Mouse (Mus musculus) cerebellum, adult 11 months (tissue): ENCODE data around the gene Ctag2.

Source experiments
- DNase-seq: peaks from one replicate; pipeline ENCODE4 v3.0.0; 2022

Ctag2 gene

DNA sequence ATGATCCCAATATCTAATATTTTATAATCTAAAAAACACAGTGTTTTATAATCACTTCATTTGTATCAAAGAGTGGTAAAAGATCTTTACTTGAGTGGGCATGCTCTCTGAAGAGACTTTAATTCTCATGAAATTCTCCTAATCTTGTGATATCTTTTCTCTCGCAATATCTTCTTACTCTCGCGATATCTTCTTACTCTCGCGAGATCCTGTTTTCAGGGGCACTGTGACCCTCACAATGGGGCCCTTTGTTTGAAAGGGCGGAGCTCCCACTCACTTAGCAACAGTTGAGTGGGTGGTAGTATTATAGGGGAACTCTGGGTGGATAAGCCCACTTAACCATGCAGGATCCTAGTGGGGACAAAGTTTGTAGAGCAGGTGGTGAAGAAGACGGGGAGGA, at the start of gene Ctag2:
Gene Ctag2, plus strand, starts transcription at position 301 of the 400 bp plus-strand sequence.
- no peak for DNase-seq
